Mouse (Mus musculus) bone marrow macrophage, adult 2 months (primary cell): ENCODE measurements around the gene Tead1.

Experiments used
- CTCF ChIP-seq: IDR thresholded peaks from 2 replicates; pipeline ENCODE4 v1.5.1; 2012; ENCODE audit warnings: low read depth, mild to moderate bottlenecking, low read length, moderate library complexity
- POLR2A ChIP-seq: IDR thresholded peaks from 2 replicates; pipeline ENCODE4 v1.6.1; 2012; ENCODE audit warnings: mild to moderate bottlenecking, low read depth, low read length, borderline replicate concordance

DNA sequence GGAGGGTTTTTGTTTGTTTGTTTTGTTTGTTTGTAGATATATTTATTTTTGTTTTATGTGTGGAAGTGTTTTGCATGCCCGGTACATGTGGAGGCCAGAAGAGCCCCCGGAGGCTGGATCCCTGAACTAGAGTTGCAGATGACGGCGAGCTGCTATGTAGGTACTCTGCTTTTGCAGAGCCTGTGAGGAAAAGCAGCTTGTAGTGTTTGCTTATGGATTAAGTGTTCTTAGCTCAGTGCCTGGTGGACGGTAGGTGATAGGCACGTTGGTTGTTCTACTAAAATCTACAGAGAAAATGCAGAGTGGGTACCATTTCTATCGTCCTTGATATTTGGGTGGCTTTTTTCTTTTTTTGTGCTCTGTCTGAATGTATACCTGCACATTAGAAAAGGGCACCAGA is 192.6 kb downstream of the Tead1 start:
- TF ChIP-seq CTCF: no peak
- no peak for TF ChIP-seq POLR2A
